Mouse (Mus musculus) ES-Bruce4 (cell line): Measurements from ENCODE around the gene Fam168a. TPM values are rescaled to one million over a fixed set of nuclear protein-coding genes. Genes with fewer than 3 reads are reported as not detected.

Experiments
- H3K27ac ChIP-seq: 2 replicates; pipeline ENCODE4 v1.5.1; 2012; ENCODE audit warnings: low read length, inconsistent platforms; ENCODE audit not compliant: insufficient read depth
- H3K27me3 ChIP-seq: 2 replicates; pipeline ENCODE4 v1.6.1; 2012; ENCODE audit warnings: mild to moderate bottlenecking, low read length, inconsistent platforms; ENCODE audit not compliant: control insufficient read depth, poor library complexity, insufficient read depth, severe bottlenecking
- H3K36me3 ChIP-seq: 2 replicates; pipeline ENCODE4 v1.6.1; 2012; ENCODE audit warnings: inconsistent platforms, mild to moderate bottlenecking, low read length, moderate library complexity; ENCODE audit not compliant: control insufficient read depth, poor library complexity, insufficient read depth, severe bottlenecking
- H3K4me1 ChIP-seq: one replicate; pipeline ENCODE4 v1.8.1; 2011; ENCODE audit warnings: low read length; ENCODE audit not compliant: control insufficient read depth, insufficient read depth
- H3K4me3 ChIP-seq: 2 replicates; pipeline ENCODE4 v1.5.1; 2011; ENCODE audit warnings: low read depth, mild to moderate bottlenecking, low read length
- H3K9ac ChIP-seq: 2 replicates; pipeline ENCODE4 v1.6.1; 2012; ENCODE audit warnings: low read depth, mild to moderate bottlenecking, inconsistent platforms; ENCODE audit not compliant: poor library complexity, severe bottlenecking
- H3K9me3 ChIP-seq: replicated peaks from 2 replicates; pipeline ENCODE4 v1.6.1; 2012; ENCODE audit warnings: mild to moderate bottlenecking, low read length, inconsistent platforms; ENCODE audit not compliant: control insufficient read depth, poor library complexity, insufficient read depth, severe bottlenecking
- CTCF ChIP-seq: IDR thresholded peaks from one replicate; pipeline ENCODE4 v1.8.1; 2011; ENCODE audit warnings: low read depth, low read length
- EP300 ChIP-seq: IDR thresholded peaks from 2 replicates; pipeline ENCODE4 v1.6.1; 2011; ENCODE audit warnings: low read depth, low read length; ENCODE audit not compliant: insufficient read depth
- POLR2A ChIP-seq: IDR thresholded peaks from one replicate; pipeline ENCODE4 v1.8.1; 2011; ENCODE audit warnings: low read length; ENCODE audit not compliant: insufficient read depth
- polyA plus RNA-seq: library from polyadenylated mRNA; stranded (reverse); fragments of >200 nt; gene quantifications from 2 replicates; pipeline ENCODE4 v1.2.4, GENCODE M21; 2011; ENCODE audit warnings: low read depth; ENCODE audit not compliant: missing spikeins, insufficient read depth, insufficient read length

Gene Fam168a
- polyA plus RNA-seq, 1 experiment, result 27.4 TPM

DNA sequence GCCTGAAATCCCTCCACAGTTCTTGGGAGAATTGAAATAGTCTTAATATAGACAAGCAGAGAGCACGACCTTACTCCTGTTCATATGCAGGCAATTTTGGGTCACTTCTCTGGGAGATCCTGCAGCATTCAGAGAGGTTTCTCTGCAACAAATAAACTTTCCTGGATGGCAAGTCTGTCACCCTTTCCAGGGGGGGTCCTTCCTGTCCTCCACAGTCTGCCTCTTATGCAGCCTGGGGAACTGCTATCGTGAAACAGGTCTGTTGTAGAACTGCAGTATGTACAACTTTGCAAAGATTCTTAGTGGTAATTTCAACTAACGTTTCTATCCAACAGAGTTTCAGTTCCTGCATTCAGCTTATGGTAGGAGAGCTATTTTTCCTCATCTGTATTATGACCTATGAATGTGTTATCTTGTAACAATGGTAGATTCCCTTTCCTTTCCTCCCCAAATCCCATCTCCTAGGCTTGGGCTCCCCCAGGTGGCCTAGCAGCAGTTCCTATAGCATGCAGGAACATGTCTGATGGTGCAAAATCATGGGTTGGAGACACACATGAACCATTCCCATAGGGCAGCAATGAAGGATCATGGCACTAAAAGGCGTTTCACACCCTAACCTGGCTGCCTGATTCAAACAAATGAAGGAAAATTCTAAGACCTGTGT is 112.1 kb downstream of the Fam168a start:
- Histone ChIP-seq H3K9me3 (no peaks in the 10 kb centered on the region), H3K4me3 (no peak overlapping the region), H3K27ac (no peak overlapping the region; the same call in 1 of the 2 replicates), H3K9ac (no peak overlapping the region), H3K4me1 (peaks cover 2% of the 10 kb centered on the region), H3K27me3 (no peaks in the 10 kb centered on the region), H3K36me3 (no peaks in the 10 kb centered on the region)
- TF ChIP-seq CTCF (peak; percentile 40), POLR2A (no peak), EP300 (no peak)

DNA sequence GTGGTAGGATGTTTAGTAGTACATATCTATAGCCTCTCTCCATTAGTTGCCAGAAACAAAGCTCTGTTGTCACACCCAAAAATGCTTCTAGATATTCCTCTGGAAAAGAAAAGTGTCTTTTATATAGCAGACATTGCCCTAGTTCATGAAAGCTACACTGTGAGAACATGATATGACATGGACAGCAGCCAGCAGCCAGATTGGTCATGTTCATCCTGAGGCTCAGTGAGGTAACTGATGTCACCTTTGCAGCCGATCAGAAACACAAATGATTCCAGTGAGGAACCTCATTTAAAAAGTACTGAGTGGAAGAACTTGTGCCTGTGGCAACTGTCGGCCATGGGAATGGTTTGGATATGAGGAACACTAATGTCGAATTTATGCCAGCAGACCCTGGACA is 118.2 kb downstream of the Fam168a start:
- no peaks in the 10 kb centered on the region for H3K9me3 ChIP-seq
- TF ChIP-seq CTCF, result no peak
- TF ChIP-seq POLR2A, result no peak
- TF ChIP-seq EP300, result no peak
- H3K27ac ChIP-seq, result no peak overlapping the region
- no peak overlapping the region for H3K4me3 ChIP-seq
- no peaks in the 10 kb centered on the region for H3K27me3 ChIP-seq
- H3K9ac ChIP-seq, result no peak overlapping the region
- no peaks in the 10 kb centered on the region for H3K4me1 ChIP-seq
- no peaks in the 10 kb centered on the region for H3K36me3 ChIP-seq

DNA sequence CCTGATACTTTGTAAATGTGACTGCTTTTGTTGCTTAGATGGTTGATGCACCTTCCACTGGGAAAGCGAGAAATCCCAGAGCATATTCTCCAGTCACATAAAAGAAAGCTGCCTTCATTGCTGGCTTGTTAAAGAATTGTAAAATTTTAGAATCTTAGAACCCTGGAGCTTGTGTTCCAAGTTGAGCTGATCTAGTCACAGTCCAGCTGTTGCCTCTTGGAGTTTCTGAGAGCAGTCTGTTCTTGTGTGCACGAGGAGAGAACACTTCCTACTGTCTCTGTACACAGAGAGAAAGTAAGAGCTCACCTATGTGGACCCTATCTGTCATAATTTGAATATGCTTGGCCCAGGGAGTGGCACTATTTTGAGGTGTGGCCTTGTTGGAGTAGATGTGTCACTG is 122.1 kb downstream of the Fam168a start:
- no peaks in the 10 kb centered on the region for H3K4me1 ChIP-seq
- no peak overlapping the region for H3K4me3 ChIP-seq
- no peaks in the 10 kb centered on the region for H3K9me3 ChIP-seq
- H3K9ac ChIP-seq, result no peak overlapping the region
- H3K27ac ChIP-seq, result no peak overlapping the region
- no peaks in the 10 kb centered on the region for H3K36me3 ChIP-seq
- TF ChIP-seq POLR2A (no peak), EP300 (no peak), CTCF (no peak)
- H3K27me3 ChIP-seq, result no peaks in the 10 kb centered on the region

DNA sequence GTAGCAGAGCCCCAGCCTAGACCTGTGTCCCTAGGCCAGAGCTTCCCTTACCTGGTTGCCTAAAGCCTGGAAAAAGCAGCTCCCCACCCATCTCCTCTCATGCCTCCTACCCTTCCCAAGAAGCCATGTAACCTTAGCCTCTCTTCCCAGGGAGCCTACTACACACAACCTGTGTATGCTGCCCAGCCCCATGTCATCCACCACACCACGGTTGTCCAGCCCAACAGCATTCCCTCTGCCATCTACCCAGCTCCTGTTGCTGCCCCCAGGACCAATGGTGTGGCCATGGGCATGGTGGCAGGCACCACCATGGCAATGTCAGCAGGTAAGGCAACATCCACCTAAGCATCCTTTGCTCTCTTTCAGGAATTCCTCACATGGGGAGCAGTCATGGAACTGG is 127.4 kb downstream of the Fam168a start:
- Histone ChIP-seq H3K4me3 (no peak overlapping the region), H3K27ac (no peak overlapping the region), H3K36me3 (peaks cover 9% of the 10 kb centered on the region), H3K4me1 (no peaks in the 10 kb centered on the region), H3K9ac (no peak overlapping the region), H3K9me3 (no peaks in the 10 kb centered on the region), H3K27me3 (no peaks in the 10 kb centered on the region)
- TF ChIP-seq CTCF, result no peak
- no peak for TF ChIP-seq EP300
- no peak for TF ChIP-seq POLR2A

DNA sequence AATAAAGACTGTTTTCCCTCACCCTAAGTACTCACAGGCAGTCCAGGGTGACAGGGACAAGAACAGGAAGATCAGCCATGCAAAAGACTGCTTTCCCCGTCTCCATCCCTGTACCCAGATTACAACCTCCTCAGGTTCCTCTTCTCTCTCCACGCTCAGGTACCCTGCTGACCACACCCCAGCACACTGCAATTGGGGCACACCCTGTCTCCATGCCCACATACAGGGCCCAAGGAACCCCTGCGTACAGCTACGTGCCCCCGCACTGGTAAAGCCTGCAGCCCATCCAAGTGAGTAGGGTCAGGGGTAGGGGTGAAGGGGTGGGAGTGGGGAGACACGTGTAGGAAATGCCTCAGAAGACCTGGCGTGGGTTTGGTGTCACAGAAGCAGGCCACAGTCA is 128.7 kb downstream of the Fam168a start:
- Histone ChIP-seq H3K27me3 (no peaks in the 10 kb centered on the region), H3K4me1 (no peaks in the 10 kb centered on the region), H3K4me3 (no peak overlapping the region), H3K9me3 (no peaks in the 10 kb centered on the region), H3K36me3 (peaks cover 9% of the 10 kb centered on the region), H3K9ac (no peak overlapping the region), H3K27ac (no peak overlapping the region)
- no peak for TF ChIP-seq POLR2A
- TF ChIP-seq EP300, result no peak

DNA sequence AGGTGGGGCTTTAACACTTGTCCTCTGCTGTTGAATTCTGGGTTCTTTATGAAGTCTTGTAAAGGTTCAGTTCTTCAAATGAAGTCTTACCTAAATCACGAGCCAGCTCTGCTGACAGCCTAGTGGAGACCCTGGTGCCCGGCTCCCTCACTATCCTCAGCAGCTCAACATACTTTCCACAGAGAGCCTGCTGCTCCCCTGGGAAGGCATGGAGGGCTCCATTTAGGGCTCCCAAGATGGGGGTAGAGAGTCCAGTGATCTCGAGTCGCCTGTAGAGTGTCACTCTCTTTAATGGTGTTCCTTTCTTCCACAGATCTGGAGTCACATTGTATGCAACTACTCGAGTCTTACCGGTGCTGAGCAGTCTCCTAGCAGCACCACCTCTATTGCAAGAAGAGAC is 129.3 kb downstream of the Fam168a start:
- H3K4me3 ChIP-seq, result no peak overlapping the region
- no peak overlapping the region for H3K9ac ChIP-seq
- H3K4me1 ChIP-seq, result no peaks in the 10 kb centered on the region
- no peak overlapping the region for H3K27ac ChIP-seq
- no peaks in the 10 kb centered on the region for H3K27me3 ChIP-seq
- TF ChIP-seq EP300 (no peak), POLR2A (no peak), CTCF (no peak)
- no peaks in the 10 kb centered on the region for H3K9me3 ChIP-seq
- peaks cover 9% of the 10 kb centered on the region for H3K36me3 ChIP-seq
